Mouse (Mus musculus) gastrocnemius, postnatal 25 days (tissue): Measurements from ENCODE around the gene Zfp583. TPM values are rescaled to one million over a fixed set of nuclear protein-coding genes. Genes with fewer than 3 reads are reported as not detected.
"Not testable (repeated sequence)": the region's sequence is repeated elsewhere in the genome, so short reads cannot be mapped to it uniquely, and the experiment has no call there.

Experiments used
- DNase-seq: peaks from one replicate; pipeline ENCODE4 v3.0.0; 2022
- long read RNA-seq, 2 experiments: library from polyadenylated mRNA; stranded (forward); transcript quantifications; one replicate each; pipeline ENCODE4 v2.0.0; 2021
- total RNA-seq, 2 experiments: library from RNA; stranded (reverse); gene quantifications; 1 replicate in 1 of 2; 2 replicates in 1 of 2; pipeline ENCODE4 v1.2.3; 2021

The Zfp583 gene
- 1 to 10 TPM in 1 of 2 experiments, under 1 TPM in 1; 0.41 to 1.0 TPM for total RNA-seq
- long read RNA-seq, experiment 1, partial matches to known transcripts, result 0 of 1 reads
- long read RNA-seq, experiment 1, other reads (novel, unspliced or antisense), result 1 of 1 reads
- long read RNA-seq, experiment 2, result 0 reads

- peak; percentile 82 for DNase-seq
Observed at GRCm38 (mm10) chr7:6331233-6331956, at the start of gene Zfp583. Zfp583 (minus strand) TSS chr7:6331285.

DNA sequence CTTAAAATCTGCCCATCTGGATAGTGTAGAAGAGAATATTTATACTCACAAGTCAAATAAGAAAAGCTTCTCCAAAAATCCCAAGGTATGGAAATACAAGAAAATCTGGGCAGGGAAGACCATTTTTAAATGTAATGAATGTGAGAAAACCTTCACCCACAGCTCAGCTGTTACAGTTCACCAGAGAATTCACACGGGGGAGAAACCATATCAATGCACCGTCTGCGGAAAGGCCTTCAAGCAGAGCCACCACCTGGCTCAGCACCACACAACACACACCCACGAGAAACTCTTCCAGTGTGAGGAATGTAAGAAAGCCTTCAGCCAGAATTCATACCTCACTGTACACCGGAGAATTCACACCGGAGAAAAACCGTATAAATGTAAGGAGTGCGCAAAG is 47.4 kb upstream of the Zfp583 start:
- DNase-seq, result no peak

- DNase-seq, result no peak
Observed at GRCm38 (mm10) chr7:6372993-6373392, 41.9 kb upstream of the Zfp583 start.

DNA sequence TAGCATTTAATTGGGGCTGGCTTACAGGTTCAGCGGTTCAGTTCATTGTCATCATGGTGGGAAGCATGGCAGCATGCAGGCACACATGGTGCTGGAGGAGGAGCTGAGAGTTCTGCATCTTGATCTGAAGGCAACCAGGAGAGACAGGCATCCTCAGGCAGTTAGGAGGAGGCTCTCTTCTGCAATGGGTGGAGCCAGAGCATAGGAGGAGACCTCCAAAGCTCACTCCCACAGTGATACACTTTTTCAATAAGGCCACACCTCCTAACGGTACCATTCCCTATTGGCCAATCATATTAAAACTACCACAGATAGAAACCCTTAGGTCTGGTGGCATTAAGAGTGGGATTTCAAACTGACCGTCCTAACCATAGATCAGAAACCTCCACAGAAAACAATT is 38.4 kb upstream of the Zfp583 start:
- no peak for DNase-seq

- DNase-seq, result not testable (repeated sequence)
Observed at GRCm38 (mm10) chr7:6368146-6368545, 37.1 kb upstream of the Zfp583 start.

DNA sequence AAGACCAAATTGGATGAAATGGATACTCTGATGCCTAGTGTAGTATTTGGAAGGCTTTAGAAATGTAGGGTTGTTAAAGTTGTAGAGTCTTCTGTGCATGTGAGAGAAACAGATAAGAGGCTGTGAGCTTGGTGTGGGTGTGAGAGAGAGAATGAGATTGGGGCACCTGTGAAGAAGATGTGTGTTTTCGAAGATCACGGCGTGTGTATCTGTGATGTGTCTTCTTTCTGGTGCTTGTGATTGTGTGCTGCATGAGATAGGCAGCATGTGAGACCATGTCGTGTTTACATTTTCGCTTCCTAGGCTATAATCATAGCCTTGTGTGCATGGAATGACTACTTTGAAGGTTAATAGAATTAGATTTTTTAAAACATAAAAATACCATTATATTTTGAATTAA is 36.1 kb upstream of the Zfp583 start:
- no peak for DNase-seq

DNA sequence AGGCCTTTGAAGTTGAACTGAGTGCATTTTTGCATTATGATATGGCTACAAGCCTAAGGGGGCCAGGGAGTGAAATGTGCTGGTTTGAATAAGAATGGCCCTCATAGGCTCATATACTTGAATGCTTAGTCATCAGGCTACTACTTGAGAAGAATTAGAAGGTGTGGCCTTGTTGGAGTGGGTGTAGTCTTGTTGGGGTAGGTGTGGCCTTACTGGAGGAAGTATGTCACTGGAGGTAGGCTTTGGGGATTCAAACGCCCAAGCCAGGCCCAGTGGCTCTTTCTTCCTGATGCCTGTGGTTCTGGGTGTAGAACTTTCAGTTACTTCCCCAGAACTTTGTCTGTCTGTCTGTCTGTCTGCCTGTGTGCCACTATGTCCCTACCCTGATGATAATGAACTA is 33.7 kb upstream of the Zfp583 start:
- DNase-seq, result no peak

DNA sequence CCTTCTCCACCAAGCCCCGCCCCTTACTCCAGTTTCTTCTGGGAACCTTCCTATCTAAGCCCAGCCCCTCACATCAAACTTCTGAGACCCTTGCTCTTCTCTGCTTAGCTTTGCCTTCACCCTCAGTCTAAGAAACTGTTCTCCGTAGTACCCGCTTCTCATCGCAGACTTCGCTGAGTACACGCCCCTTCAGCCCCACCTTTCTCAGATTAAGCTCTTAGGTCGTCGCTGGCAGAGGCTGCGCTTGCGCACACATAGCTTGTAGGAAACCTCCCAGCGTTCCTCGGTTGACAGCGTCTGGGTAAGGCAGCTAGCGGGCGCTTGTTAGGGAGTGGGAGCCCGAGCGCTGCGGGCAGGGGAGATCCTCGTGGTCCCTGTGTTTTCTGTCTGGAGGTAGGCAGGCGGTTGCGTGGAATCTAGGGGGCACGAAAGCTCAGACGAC is 32.0 kb upstream of the Zfp583 start, which contains the start of gene Zfp78:
TSS of gene Zfp78 (plus strand) at position 234 of the 442 bp plus-strand sequence.
- peak; percentile 76 for DNase-seq

DNA sequence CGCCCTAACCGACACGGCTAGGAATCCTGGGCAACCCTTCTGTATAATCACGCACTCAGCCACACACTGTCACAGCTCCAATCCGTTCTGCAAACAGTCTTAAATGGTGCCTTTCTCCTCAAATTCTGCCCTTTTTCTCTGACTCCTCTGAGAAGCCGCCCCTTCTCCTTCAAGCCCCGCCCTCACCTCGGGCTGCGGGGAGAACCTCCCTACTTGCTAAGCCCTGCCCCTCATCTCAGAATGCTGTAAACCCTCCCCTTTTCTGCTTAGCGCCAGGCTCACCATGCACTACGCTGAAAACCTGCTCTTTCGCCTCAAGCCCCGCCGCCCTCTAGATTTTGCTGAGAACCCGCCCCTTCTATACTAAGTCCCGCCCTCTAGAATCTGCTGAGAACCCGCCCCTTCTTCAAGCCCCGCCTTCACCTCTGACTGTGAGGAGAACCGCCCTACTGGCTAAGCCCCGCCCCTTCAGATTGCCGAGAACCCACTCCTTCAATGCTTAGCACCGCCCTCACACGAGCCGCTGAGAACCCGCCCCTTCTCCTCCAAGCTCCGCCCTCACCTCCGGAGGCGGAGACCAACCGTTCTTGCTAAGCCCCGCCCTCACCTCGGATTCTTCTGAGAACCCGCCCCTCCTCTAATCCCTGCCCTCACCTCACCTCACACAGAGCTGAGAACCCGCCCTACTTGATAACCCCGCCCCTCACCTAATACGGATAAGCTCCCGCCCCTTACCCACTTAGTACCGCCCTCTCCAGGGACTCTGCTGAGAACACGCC is 31.4 kb upstream of the Zfp583 start:
- peak; percentile 96 for DNase-seq

GRCm38 (mm10) chr7:6361756-6362155 is 30.7 kb upstream of the Zfp583 start:
- DNase-seq, result no peak

GRCm38 (mm10) chr7:6360477-6361060 is 29.5 kb upstream of the Zfp583 start:
- no peak for DNase-seq

- DNase-seq, result no peak
Observed at GRCm38 (mm10) chr7:6358937-6359590, 28.0 kb upstream of the Zfp583 start.

DNA sequence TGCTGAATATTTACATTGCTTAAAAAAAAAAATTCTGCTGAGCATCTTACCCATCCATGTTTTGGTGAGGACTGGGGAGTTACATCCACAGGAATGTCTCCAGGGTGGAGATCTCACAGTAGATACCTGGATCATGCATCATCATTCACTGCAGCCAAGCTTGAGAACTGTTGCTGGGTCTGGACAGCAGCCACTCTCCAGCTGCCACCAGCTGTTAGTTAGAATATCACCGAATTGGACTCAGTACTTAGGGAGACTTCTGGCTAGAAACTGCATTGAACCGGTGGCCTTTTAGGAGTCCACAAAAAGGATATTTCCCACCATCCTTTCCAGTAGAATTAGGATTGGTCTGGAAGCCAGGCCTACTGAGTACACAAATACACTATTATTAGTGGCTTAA is 27.0 kb upstream of the Zfp583 start:
- no peak for DNase-seq

DNA sequence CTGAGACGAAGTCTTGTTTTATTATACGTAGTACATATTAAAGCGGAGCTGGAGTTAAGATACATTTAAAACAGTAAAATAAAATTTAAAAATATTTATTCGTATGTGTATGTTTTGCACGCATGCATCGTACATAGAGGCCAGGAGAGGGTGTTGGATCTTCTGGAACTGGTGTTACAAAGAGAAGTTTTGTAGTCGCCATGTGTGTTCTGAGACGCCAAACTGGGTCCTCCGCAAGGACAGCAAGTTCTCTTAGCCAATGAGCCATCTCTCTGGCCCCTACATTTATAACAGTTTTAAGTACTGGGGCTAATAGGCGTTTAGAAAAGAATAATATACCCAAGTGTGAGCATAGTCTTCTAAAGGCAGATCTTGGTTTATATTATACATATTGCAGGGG is 13.0 kb upstream of the Zfp583 start:
- no peak for DNase-seq

- DNase-seq, result peak; percentile 20
Observed at GRCm38 (mm10) chr7:6343501-6344071, 12.5 kb upstream of the Zfp583 start, which contains the start of gene Gm3854. Gm3854 (plus strand) TSS chr7:6343759.

GRCm38 (mm10) chr7:6339865-6340264 is 8.8 kb upstream of the Zfp583 start:
- DNase-seq, result no peak

DNA sequence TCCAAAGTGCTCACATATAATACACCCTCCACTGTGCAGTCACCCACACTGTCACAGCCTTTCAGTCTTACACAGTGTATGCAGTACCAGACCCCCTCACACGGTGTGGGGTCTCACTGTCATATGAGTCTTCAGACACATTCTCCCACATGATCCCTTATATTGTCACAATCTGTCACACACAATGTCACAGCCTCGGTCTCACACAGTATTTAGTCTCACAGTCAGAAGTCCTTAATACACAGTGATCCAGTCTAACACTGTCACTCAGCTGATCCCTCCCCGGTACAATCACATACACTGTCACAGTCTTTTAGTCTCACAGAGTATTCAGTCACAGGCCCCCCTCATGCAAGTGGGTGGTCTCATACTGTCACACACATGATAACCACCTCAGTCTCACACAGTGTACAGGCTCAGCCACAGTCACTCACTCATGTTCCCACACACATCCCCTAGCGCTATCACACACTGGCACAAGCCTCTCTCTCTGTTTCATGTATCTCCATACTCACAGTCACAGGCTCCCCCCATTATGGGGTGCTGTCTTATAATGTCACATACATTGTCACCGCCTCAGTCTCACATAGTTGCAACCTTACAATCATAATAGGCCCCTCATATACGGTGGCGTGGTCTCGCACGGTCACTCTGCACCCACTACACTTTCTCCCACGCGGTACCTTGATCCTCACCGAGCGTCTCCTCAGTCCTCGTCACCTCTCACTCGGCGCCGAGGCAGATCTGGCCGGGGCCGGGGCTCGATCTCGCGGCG is 440 bp downstream of the Zfp583 start:
- no peak for DNase-seq

- DNase-seq, result not testable (repeated sequence)
Observed at GRCm38 (mm10) chr7:6300796-6301195, 30.3 kb downstream of the Zfp583 start.

- DNase-seq, result not testable (repeated sequence)
Observed at GRCm38 (mm10) chr7:6291121-6291520, 40.0 kb downstream of the Zfp583 start.

DNA sequence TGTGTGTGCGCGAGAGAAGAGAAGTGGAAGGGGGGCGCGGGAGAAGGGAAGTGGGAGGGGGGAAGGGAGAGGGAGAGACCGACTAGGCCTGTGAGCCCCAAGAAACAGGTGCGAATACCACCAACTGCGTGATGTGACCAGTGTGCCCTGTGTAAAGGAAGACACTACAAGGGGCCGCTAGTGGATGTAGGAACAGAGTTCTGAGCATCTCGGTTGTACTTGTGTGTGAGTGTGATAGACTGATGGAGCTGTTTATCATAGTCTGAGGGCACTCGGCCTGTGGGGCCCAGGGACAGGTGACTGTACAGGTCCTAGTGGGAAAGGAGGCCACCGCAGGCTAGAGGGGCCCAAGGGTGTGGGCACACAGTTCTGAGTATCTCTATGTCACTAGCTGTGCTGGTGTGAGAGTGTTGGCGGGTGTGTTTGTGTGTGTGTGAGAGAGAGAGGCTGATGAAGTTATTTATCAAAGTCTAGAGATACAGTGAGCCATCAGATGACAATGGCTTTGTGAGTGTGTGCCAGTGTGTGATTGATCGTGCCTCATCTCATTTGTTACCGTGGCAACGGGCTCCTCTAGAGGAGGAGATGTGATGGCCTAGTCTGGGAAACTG is 44.1 kb downstream of the Zfp583 start:
- DNase-seq, result no peak
